Mouse (Mus musculus) T-helper 17 cell (primary cell): ENCODE data around the gene Afdn.

Source experiments
- in situ Hi-C, 2 experiments: fragments of 300-600 bp; cut with MboI, MseI; formaldehyde crosslinking; loops; 1 replicate in 1 of 2; 2 replicates in 1 of 2; pipeline ENCODE4 v1.15.1; 2025; ENCODE audit warnings: high pct_unique_total_duplicates in 2 of 2

The Afdn gene

GRCm38 (mm10) chr17:13940487-13940886 lies 180.1 kb downstream of the Afdn start:
- in situ Hi-C loops: loop anchor here in 1 of 2 experiments (10.0 to 25.0 kb wide), 2 partner anchors 114 to 453 kb away; partner anchors contain the start of gene Gm7358

GRCm38 (mm10) chr17:13948073-13948472 lies 187.7 kb downstream of the Afdn start, which contains the start of gene Gm7168:
Gene Gm7168 (plus strand): TSS chr17:13948373.
- in situ Hi-C loops: loop anchor here in 1 of 2 experiments (10.0 to 25.0 kb wide), 2 partner anchors 107 to 461 kb away; partner anchors contain the start of gene Gm7358

GRCm38 (mm10) chr17:13951570-13951969 lies 191.2 kb downstream of the Afdn start:
- in situ Hi-C loops: loop anchor here in 1 of 2 experiments (5.0 kb wide), 2 partner anchors 46 to 101 kb away; no protein-coding TSS in a partner anchor
